Mouse (Mus musculus): ENCODE data around the gene Sgcd.

- TF ChIP-seq CTCF (IDR thresholded peaks at IDR 0.05; ENCODE audit: low read depth) (no peak), EP300 (IDR thresholded peaks at IDR 0.05; ENCODE audit: low read depth) (no peak)
Measured at GRCm38 (mm10) chr11:47276586-47276985, 712.2 kb downstream of the Sgcd start.

All from heart, postnatal 0 days (tissue).